Mouse (Mus musculus) adrenal gland (tissue): ENCODE data around the gene Trappc12.

ENCODE experiments used
- intact Hi-C: fragments of 180-260 bp; cut with DNase I; formaldehyde crosslinking; loops from one replicate; pipeline ENCODE4 v1.15.1; 2025
- long read RNA-seq, 2 experiments: library from polyadenylated mRNA; unstranded; transcript quantifications; one replicate each; pipeline ENCODE4 v2.0.0; 2020; ENCODE audit warnings: borderline replicate concordance in 1 of 2; ENCODE audit not compliant: insufficient replicate concordance in 1 of 2

The Trappc12 gene
- long read RNA-seq, experiment 1, partial matches to known transcripts, result 8 of 19 reads
- long read RNA-seq, experiment 1, other reads (novel, unspliced or antisense), result 4 of 19 reads
- long read RNA-seq, experiment 2, transcript Trappc12-202 (12 exons, 3,230 nt), result major isoform, 10 of 26 reads
- long read RNA-seq, experiment 2, partial matches to known transcripts, result 12 of 26 reads
- long read RNA-seq, experiment 2, other reads (novel, unspliced or antisense), result 3 of 26 reads

DNA sequence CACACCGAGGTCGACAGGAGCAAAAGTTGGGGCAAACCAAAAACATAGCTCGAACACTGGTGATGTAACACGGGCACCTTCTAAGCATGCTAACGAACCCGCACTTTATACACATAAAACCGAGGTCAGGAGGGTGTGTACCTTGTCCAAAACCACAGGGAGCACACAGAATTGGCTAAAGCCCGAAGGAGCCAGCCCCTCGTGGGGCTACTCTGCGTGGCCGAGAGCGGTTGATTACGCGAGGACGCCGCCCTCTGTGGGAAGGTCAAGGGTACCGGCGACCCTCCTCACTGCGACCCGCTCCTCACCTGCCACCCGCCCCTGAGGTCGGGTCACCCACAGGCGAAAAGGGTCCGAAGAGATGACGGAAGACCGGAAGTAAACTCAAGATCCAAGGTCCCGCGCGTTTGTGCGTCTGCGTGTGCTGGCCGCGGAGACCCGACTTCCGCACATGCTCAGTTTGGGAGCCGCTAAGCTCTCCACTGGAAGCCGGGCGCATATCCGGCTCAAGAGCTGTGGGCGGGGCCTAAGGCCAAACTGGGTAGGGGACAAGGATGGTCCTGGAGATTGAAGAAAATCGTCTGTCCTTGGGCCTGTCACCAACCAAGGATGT is at the start of gene Trappc12:
Gene Trappc12, minus strand, starts transcription at position 452 of the 613 bp plus-strand sequence.
- intact Hi-C loops, result no loop called here

DNA sequence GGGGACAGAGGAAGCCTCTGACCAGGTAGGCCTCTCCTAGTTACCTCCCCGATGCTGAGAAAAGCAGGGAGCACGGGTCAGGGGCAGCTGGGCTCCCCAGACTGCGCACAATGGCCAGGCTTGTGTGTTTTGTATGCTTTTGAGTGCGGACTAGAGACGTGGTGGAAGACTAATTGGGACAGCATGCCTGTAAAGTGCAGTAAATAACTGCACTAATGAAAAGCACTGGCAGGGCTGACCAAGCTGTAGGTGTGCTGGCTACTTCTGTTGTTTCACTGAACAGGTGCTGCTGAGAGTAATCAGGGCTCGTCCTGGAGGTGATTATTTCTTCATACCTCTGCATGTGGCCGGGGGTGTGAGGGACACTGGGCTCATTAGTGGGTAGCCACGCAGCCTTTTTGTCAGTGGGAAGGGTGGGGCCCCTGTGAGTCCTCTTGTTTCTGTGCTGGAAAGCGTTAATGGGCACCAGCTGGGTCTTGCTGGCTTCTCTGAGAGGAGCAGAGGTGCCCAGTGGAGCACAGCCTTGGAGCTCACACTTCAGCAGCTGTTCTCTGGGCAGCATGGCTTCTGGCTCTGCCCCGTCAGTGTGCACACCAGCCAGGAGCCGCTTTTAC is 49.6 kb upstream of the Trappc12 start:
- intact Hi-C loops, result no loop called here

DNA sequence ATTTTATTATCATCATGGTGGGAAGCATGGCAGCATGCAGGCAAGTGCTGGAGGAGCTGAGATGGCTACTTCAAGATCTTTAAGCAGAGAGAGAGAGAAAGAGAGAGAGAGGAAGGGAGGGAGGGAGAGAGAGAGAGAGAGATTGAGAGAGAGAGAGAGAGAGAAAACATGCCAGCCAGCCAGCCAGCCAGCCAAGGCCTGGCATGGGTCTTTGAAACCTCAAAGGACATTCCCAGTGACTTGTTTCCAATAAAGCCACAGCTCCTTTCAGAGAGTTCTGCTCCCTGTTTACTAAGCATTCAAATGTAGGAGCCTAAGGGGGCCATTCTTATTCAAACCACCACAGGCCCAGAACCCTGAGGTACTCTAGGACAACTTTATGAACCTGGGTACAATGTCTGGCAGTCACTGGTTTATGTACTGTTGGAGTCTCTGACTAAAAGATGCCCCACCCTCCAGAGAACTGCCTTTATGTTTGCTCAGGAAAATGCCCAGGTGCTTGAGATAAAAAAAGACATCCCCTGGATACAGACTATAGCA is 46.7 kb upstream of the Trappc12 start:
- intact Hi-C loops, result no loop called here

DNA sequence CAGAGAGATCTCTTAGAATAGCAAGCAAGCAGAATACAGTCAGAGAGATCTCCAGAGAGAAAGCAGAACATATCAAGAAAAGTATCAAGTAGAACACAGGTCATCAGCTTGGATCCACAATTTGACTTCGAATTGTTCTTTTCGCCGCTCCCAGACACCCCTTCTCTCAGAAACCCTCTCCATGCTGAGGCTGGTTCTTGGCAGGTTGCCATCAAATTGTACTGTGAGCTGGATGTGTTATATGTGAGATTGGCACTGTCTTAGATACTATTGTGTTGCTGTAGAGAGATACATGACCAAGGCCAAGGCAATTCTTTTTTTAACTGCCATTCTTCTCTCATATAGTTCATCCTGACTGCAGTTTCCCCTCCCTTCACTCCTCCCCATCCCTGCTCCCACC is 44.8 kb upstream of the Trappc12 start:
- intact Hi-C loops, result no loop called here

- intact Hi-C loops, result no loop called here
These were observed 43.4 kb upstream of the Trappc12 start for GRCm38 (mm10) chr12:28793715-28794114.

GRCm38 (mm10) chr12:28792613-28793012 is 42.3 kb upstream of the Trappc12 start:
- intact Hi-C loops, result no loop called here

DNA sequence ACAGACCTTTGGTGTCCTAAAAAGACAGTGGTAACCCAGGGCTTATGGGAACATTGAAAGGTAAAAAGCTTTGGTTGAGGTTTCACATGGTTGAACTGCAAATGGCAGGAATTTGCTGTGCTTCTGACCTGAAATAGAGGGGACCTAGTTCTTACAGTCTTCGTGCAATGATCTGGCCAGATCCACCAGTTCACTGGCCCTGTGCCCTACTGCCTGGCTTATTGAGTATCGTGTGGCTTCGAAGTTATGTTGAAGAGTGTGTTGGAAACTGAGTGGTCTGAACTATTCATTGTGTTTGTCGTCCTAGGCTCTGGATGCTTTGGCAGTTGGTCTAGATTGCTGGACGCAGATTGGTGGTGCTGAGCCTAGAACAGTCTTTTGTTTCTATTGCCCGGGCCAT is 36.0 kb upstream of the Trappc12 start:
- intact Hi-C loops, result no loop called here

GRCm38 (mm10) chr12:28785299-28785698 is 35.0 kb upstream of the Trappc12 start:
- intact Hi-C loops, result no loop called here

GRCm38 (mm10) chr12:28784864-28785263 is 34.6 kb upstream of the Trappc12 start:
- intact Hi-C loops, result no loop called here

GRCm38 (mm10) chr12:28784355-28784754 is 34.1 kb upstream of the Trappc12 start:
- intact Hi-C loops, result no loop called here

GRCm38 (mm10) chr12:28782637-28783036 is 32.4 kb upstream of the Trappc12 start:
- intact Hi-C loops, result no loop called here

GRCm38 (mm10) chr12:28780180-28780579 is 29.9 kb upstream of the Trappc12 start:
- intact Hi-C loops, result no loop called here

GRCm38 (mm10) chr12:28775627-28776026 is 25.4 kb upstream of the Trappc12 start:
- intact Hi-C loops, result loop anchor here (5.0 kb wide), 1 partner anchor 352 kb away; no protein-coding TSS in a partner anchor

DNA sequence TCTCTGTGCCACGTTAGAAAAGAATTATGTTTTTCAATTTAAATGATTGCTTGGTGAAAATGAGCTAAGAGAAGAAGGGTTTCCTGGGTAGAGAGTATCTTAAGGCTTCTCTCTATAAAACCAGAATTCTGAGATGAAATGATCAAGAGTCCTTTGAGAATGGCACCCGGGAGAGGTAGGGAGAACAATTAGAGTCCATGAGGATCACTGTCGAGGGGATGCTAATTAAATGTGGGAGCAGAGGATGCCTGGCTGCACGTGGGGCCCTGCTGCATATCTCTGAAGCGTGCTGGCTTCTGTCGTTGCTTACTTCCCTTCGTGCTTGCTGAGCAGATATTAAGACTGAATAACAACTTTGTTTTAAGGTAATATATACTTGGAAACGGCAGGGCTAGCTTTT is 24.8 kb upstream of the Trappc12 start:
- intact Hi-C loops, result loop anchor here (5.0 kb wide), 1 partner anchor 352 kb away; no protein-coding TSS in a partner anchor

GRCm38 (mm10) chr12:28773815-28774214 is 23.5 kb upstream of the Trappc12 start:
- intact Hi-C loops, result no loop called here

DNA sequence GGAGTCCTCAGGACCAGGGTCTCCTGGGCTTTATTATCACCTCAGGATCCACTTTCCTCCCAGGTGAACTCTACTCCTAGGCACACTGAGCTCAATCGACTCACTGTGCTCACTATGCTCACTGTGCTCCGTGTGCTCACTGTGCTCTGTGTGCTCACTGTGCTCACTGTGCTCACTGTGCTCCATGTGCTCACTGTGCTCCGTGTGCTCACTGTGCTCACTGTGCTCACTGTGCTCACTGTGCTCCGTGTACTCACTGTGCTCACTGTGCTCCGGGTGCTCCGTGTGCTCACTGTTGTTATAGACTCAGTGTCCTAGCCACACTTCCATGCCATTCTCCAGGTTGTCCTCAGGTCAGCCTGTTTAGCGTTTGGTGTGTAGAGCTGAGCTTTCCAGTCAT is 19.7 kb upstream of the Trappc12 start:
- intact Hi-C loops, result loop anchor here (1.0 kb wide), 1 partner anchor 15 kb away; no protein-coding TSS in a partner anchor

GRCm38 (mm10) chr12:28756019-28756418 is 5.7 kb upstream of the Trappc12 start:
- intact Hi-C loops, result no loop called here

DNA sequence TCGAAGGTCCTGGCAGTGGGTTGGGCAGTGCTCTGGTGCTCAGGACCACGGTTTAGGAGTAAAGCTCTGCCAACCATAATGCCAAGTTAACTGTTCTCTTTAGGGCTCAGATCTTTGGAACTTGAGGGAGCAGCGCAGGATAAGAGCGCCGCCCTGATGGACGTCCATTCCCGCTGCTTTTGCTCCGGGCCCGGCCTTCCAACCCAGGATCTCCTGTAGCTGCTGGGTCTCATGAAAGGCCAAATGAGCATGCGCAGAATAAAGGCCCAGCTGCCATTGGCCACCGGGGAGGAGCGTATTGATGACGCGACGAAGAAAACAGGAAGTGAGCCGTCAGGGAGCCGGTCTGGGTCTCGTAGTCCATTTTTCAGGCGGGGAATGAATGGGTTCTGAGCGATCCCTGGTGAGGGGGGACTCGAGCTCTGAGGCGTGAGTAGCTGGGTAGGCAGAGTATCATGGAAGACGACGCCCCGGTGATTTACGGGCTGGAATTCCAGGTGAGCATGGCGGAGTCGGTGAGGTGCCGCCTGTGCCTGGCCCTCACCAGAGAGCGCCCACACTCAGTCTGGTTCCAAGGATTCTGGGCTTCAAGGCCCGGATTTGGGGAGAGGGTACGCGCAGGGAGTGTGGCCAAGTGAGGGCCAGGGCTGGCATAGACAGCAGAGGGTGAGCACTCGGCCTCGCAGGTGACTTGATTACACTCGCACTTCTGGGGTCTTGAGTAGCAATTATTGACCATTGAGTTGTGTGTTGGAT is 1.4 kb upstream of the Trappc12 start, which contains the start of gene Eipr1:
Gene Eipr1, plus strand, starts transcription at position 296 of the 756 bp plus-strand sequence.
- intact Hi-C loops, result no loop called here

DNA sequence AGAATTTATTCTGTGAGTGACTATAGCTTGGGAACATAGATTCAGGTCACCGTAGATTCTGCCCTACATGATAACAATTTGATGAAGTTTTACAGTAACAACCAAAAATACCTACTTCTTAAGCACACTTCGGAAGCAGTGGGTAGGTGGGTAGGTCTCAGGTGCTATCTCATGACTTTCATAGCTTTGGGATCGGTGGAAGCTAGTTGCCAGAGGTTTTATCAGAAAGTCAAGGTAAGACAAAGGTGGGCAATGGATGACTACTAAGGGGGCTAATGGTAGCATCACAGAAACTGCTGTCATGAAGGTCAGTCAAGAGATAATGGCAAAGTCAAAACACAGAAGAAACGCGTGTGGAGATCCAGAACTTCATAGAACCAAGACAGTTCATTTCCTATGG is 604 bp upstream of the Trappc12 start:
- intact Hi-C loops, result no loop called here

- intact Hi-C loops, result no loop called here
These were observed 6.9 kb downstream of the Trappc12 start for GRCm38 (mm10) chr12:28743328-28743727.

- intact Hi-C loops, result no loop called here
These were observed 15.0 kb downstream of the Trappc12 start for GRCm38 (mm10) chr12:28735293-28735692.
